Mouse (Mus musculus) adrenal gland, adult 18-20 months (tissue): ENCODE measurements around the gene Fmnl2. TPM values are rescaled to one million over a fixed set of nuclear protein-coding genes. Genes with fewer than 3 reads are reported as not detected.

Experiments used
- DNase-seq, 2 experiments: peaks; one replicate each; pipeline ENCODE4 v3.0.0; 2021 to 2022; ENCODE audit warnings: low spot score in 2 of 2
- total RNA-seq, 2 experiments: library from RNA; stranded (reverse); gene quantifications; 1 replicate in 1 of 2; 2 replicates in 1 of 2; pipeline ENCODE4 v1.2.3; 2021

The Fmnl2 gene
- total RNA-seq, 2 experiments from 2014 or later = 19.8 to 31.1 TPM

DNA sequence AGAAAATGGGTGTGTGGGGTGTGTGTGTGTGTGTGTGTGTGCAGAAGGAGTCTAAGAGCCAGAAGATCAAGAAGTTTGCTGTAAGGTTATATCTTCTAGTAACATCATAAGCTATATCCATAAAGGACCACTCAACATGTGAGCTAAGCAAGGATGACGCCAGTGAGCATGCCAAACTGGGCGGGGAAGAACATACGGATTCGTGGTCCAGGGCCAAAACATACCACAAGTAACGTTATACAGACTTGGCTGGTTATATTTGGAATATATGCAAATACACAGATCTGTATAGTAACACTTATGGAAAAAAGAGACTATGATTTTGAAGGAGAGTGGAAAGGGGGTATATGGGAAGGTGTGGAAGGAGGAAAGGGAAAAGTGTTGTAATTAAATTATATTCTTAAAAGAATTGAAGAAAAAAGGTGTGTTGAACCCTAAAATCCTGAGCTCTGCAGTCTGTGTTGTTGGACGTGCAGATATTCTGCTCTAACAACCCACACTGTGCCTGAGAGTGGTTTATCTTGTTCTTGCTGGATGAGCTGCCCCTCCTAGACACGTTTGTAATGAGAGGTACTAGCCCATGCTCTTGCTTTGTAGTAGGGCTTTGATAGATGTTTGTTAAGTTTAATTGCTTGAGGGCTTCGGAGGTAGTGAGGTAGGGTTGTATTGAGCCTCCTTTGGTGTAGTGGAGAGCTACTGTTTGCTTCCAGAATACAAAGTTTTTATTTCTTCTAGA, 45.7 kb downstream of the Fmnl2 start:
- no peak for DNase-seq

DNA sequence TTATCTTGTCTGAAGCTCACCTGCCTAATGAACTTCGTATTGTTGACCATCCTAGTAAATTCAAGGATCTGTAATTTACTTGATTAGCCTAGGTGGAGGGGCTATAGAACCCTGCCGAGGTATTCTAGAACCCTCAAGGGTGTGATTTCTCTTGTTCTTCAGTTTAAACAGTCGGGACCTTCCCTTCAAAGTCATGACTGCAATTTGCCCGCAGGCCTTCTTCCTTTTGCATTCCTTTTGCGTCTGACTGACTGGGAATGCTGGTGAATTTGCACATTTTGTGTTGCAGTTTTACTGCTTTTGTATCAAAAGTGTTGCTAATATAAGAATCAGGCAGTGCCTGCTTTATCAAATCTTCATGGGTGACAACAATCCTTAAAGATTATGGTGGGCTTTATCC, 46.9 kb downstream of the Fmnl2 start:
- no peak for DNase-seq

DNA sequence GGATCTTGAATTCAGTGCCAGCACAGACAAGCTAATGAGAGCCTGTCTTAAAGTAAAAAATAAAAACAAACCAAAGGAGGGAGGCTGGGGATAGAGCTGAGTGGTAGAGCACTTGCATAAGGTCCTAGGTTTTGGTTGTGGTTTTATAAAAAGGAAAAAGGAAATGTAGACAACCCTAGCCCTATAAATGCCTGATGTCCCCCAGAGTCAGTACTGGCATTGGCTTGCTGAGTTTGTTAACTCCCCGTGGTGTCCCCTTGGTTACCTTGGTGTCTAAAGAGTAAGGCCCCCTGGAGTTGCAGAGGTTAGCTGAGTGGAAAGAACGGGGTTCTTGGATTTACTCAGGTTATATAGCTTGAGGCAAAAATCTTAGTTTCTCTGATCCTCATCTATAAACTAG, 55.7 kb downstream of the Fmnl2 start:
- no peak for DNase-seq

DNA sequence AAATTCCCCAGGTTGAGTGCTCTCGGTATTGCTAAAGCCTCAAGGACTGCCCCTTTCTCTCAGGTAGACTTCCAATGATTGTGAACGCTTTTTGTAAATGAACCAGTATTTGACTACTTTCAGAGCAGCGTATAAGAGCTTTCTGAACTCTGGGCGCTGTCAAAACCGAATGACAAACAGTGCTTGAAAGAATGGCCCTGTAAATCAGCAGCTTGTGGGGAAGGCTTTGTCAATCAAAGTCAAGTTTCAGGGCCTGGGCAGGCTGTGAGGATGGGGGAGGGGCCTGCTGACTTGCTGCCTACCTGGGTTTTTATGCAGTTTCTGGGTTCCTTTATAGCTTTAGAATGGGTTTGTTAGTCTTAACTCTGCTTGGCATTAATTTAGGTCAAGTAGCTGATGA, 56.1 kb downstream of the Fmnl2 start:
- no peak for DNase-seq

DNA sequence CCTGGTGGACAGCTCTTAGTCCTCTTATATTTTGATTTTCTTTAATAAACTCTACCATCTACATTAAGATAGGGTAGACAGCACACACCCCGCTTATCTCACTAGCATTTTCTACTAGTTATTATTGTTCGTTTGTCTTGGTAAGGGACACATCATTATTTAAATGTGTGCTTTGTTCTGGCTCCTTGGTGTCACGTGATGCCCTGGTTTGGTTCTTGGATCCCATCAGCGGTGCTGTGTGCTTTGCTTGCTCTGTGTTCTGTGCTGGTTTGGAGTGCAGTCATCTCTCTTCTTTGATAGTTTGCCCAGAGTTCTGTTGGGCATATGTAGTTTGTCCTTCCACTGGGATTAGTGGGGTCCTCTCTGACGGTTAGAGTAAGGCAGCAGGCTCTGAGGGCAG, 57.9 kb downstream of the Fmnl2 start:
- DNase-seq = no peak

DNA sequence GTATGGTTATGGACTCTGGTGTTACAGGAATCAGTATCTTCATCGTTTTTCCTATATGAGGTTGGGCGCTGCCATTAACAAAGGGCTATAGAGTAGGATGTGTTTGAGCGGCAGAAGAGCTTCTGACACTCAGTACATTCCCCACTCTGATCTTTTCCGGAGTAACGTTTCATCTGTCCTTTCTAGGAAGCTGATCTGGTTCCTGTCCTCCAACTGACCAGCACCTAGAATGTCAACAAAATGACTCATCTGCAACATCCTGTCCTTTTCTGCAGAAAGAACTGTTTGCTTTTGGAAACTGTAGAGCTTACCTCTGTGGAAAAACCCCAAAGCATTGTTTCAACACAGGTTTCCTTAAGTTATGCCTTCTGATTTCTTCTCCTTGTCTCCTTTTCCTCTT, 60.4 kb downstream of the Fmnl2 start:
- no peak for DNase-seq

DNA sequence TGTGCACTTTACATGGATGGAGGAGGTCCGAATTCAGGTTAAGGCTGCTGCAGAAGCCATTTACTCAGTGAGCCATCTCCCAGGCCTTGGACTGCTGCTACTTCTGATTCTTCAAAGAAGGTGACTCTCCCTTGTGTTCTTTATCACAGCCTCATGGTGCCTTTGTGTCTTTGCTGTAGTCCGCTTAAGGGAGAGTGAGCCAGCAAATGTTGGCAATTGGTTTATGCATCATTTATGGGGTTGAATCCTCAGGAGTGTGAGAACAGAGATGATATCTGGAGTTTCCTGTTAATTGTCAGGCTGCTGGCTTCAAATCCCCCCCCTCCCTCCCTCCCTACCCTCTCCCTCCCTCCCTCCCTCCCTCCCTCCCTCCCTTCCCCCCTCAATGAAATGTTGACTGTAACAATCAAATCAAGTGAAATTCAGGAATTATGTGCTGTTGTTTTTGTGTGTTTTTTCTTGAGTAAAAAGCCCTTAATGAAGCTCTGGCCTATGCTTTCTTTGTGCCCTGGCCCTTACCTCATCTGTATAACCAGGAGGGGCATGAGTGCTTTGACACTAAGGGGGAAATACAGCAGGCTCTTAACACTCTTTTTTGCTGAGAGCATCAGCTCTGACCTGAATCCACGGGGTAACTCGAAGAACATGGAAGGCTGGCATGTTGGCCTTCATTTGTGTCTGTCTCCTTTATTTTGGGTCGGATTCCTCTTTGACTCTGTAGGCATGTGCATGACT, 63.2 kb downstream of the Fmnl2 start:
- no peak for DNase-seq

DNA sequence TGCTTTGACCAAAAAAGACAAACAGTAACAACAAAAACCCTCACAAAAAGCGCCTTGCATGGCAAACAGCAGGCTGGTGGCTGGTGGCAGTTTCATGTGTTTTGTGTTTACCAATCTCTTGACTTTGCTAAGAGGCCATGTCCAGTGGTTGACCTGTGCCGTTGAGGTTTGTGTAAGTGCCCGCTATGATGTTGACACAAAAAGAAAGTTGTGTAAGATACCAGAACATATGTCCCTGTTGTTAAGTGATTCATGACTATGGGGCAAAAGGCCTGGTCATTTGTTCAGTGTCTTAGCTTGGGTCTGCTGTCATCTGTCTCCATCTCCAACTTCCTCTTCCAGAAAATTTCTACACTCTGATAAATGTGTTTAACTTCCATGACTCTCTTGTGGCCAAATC, 67.4 kb downstream of the Fmnl2 start:
- DNase-seq = no peak

DNA sequence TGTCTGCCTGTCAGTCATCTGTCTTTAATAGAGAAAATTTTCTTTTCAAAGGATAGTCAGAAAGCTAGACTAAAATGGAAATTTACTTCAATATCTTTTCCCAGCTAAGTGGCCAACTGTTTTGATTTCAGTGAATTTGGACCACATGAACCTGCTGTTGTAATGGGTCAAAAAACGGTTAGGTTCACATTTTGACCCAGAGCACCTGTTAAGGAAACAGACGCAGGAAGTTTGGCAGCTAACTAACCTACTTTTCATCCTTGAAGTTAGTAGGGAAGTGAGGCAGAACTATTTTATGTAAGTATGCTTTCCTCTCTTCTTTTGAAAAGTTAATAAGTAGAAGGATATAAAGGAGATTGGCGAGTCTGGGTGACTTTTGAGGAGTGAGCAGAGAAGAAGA, 69.7 kb downstream of the Fmnl2 start:
- DNase-seq = no peak

DNA sequence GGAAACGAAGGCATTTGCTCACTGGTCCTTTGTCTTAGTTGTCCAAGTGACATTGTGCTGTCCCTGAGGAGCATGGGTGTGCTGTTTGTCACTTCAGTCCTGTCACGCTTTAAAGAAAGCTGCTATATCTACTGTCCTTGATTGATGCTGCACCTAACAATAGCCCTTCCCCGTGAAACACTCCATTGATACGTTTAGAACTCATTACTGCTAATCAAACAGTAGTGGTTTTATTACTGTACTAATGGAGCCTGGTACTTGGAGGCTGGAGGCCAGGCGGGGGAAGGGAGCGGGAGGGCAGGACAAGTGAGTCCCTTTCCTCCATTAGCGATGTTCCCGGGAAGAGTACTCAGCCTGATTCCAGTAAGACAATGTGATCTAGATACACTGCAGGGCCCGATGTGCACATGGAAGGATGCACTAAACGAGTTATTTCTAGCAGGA, 70.2 kb downstream of the Fmnl2 start:
- no peak for DNase-seq

DNA sequence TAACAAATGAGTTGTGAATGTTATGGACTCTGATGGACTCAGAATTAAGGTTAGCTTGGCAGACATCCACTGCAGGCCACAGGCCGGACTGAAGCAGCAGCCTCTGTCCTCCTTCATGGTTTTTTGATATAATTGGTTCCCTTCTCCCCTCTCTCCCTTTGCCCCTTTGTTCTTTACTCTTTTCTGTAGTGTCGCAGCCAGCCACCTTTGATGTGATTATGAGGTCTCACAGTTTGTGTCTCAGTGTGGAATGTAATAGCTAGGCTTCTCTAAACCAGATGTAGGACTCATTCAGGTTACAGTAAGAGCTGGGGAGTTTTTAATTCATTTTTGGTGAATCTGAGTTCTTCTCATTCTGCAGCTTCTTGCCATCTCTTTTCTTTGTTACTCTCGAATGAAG, 70.7 kb downstream of the Fmnl2 start:
- DNase-seq = no peak

DNA sequence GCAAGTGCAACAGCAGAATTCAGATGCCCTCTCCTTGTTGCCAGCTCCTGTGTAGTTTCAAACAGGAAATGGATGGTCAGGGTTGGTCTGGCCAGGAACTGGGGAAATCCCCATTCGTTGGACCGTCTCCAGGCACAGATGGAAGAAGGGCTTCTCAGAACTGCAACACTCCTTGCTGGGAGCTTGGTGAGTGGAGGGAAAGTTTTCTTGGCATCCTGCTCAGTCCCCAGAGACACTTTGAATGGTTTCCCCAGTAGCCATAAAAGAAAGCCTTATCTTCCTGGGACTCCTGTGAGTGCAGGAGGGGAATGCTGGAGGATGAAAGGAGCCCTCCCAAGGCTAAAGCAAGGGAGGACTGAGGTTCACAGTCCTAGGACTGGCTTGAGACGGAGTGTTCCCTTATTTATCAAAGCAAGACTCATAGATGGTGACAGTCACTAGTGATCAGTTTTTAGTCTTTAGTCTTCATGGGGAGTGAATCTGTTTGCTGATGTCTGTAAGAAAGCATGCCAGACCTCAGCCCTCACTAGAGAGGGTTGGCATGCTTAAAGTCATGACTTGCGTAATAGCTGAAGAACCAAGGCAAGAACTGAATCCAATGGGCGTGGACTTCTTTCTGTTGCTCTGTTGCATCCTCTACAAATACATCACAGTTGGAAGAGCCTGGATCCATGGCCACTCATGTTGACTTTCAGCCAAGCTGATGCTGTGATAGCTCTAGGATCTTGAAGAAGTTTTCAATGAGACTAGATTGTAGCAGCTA, 72.6 kb downstream of the Fmnl2 start:
- peak in 1 of 2 experiments; percentile 40 for DNase-seq

DNA sequence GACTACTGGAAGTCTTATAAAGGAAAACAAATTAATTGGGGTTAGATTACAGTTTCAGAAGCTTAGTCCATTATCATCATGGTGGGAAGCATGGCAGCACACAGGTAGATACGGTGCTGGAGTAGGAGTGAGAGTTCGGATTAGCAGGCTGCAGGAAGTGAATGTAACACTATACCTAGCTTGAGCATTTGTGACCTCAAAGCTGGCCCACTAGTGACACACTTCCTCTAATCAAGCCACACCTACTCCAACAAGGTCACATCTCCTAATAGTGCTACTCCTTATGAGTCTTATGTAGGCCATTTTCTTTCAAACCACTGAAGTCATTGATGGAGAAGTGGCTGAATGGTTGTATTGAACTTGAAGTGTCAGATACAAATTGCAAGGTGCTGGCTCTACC, 73.7 kb downstream of the Fmnl2 start:
- no peak for DNase-seq

DNA sequence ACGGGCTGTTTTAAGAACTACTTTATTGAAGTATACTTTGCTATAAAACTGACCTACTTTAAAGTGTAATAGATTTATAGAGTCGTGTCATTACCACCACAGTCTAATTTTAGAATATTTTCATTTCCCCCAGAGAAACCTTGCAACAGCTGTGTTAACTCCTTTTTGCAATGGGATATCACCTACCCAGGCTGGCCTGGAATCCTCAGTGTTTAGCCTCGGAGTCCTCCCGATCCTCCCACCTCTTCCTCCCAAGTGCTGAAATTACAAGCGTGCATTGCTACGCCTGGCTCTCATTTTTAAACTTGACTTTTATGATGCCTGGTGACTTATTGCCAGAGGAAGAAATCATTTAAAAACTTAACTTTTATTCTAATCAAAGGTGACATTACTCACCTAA, 78.2 kb downstream of the Fmnl2 start:
- DNase-seq = no peak

DNA sequence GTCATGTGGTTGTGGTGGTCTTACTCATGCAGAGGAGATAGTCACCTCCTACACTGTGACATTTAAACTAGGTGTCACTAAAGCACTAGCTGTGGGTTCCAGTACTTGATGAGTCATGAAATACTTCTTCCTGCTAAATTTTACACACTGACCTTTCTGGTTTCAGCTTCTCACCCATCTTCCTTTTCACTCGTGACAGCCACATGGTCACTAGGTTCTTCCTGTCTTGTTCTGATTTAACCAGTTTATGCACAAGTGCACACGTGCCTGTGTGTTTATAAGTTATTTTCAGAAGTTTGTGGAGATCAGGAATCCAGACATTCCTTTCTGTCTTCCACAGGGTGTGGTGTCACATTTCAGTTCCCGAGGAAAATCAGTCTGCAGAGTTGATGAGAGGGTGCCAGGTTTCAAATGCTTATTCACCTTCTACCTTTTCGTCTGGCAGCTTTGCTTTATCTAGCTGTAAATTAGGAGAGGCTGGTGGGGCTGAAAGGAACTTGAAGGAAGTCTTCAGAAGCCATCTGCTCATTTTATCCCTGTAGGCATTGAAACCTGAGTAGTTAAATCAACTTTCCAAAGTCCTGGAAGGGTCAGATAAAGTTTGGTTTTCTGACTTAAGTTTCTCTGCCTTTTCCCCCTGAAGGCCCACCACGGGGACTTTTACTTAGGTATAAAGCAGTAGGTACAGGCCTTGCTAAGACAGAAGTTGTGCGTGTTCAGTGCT, 80.9 kb downstream of the Fmnl2 start:
- DNase-seq = no peak

DNA sequence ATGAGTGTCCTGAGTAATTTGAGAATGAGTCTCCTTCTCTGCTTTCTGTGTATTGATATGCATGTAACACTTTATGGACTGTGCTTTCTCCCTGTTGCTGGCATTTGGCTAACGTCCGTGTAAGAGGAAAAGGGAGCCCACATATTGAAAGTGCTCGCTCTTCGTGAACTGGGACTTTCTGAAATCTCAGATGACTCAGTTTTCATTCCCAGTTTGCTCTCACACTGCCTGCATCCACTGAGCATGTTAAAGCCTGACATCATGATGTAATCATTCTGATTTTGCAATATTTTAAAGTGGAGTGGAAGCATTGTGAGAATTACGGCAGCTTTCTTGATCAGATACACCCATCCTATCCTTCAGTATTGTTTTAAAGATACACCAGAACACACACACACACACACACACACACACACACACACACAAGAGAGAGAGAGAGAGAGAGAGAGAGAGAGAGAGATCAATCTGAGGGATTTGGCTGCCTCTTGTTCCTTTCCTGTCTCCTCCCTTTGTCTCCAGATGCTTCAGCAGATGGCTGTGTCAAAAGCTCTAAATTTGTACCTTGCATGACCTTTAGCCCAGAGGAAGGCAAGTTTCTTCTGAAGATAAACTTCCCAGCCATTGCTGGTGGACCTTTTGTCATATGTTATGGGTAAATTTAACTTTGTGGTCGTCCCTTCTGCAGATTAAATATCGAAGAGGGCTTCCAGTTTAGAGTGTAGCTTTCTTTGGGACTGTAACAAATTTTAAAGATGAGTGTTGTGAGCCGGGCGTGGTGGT, 86.2 kb downstream of the Fmnl2 start:
- no peak for DNase-seq

DNA sequence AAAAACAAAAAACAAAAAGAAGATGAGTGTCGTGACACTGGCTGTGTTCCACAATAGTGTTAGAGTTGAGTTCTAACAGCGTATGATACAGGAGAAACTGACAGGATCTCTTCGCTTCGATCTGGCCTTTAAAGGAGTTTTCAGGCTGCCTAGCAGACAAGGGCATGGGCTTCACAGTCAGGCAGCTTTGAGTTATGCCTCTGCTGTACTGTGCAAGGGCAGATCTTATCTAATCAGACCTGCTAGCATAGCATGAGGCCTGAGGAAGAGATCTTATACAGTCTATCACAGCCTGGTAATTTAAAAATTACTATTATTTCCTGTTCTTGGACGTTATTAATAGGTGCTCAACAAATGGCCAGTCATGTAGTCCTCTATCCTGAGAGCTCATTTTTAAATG, 86.9 kb downstream of the Fmnl2 start:
- no peak for DNase-seq

DNA sequence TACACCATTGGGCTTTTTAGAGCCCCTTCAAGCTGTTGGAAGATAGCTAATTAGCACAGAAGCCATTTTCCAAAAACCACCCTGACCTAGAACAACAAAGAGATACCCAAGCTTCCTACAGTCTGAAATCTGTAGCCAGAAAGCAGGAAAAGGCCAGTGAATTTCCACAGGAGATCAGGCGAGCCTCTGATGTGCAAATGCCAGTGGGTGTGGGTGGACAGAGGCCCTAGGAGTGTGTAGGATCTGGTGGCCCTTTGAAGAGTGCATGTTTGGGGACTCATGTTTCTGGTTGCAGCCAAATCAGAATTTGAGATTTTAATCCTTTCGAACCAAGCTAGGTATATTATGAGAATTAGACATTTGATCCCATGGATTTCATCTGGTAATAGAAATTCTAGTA, 88.4 kb downstream of the Fmnl2 start:
- no peak for DNase-seq

DNA sequence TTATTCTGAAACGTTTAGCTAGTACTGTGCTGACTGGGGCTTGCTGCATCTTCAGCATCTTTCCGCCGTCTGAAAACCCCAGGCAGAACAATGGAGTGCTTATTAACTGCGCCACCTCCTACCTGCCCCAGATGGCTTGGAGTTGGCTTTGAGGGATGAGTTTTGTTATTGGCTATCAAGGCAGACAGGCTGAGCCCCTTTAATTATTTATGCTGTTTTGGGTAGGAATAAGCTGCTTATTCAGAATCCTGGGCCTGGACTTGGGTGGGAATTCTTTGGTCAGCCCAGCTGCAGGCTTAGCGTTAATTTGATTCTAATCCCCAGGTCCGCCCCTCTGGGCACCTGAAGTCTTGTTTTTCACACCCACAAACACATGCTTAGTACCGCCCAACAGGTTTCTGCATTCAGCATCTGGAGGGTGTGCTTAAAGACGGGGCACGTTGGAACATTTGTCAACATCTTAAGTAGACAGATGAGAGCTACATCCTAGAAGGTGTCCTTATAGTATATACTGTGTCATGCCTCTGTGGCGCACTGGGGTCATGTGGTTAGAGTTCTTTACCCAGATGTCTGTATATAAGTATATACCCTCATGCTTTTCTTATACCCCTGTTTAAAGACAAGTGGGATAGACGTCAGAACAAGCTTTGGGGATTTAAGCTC, 89.0 kb downstream of the Fmnl2 start:
- no peak for DNase-seq

DNA sequence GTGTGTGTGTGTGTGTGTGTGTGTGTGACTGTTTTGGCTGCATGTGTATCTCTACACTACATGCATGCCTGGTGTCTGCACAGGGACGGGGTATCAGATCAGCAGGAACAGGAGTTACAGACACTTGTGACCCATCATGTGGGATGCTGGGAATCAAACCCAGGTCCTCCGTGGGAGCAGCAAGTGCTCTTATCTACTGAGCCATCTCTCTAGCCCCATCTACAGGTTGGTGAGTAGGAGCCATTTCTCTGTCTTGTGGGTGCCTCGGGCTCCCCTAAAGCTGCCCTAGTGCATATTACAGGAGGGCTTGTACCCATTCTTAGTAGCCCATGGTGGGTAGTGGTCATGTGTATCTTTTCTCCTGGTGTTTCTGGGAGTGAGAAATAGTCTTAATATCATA, 90.7 kb downstream of the Fmnl2 start:
- no peak for DNase-seq
